Mouse (Mus musculus) layer of hippocampus, adult 9-11 months (tissue): ENCODE measurements around the gene Icosl.
"Not testable (repeated sequence)": the region's sequence is repeated elsewhere in the genome, so short reads cannot be mapped to it uniquely, and the experiment has no call there.

ENCODE experiments used
- DNase-seq: peaks from one replicate; pipeline ENCODE4 v3.0.0; 2022

The Icosl gene

GRCm38 (mm10) chr10:78069101-78070011, at the start of gene Icosl:
Icosl (plus strand) TSS chr10:78069302.
- DNase-seq: peak; percentile 59

- not testable (repeated sequence) for DNase-seq
These were observed 49.1 kb upstream of the Icosl start for GRCm38 (mm10) chr10:78019984-78020383.

- not testable (repeated sequence) for DNase-seq
These were observed 43.6 kb upstream of the Icosl start for GRCm38 (mm10) chr10:78025453-78025852.

GRCm38 (mm10) chr10:78028129-78028528, 41.0 kb upstream of the Icosl start:
- peak; percentile 62 for DNase-seq

GRCm38 (mm10) chr10:78029080-78029479, 40.0 kb upstream of the Icosl start:
- DNase-seq: no peak

- DNase-seq: no peak
These were observed 37.1 kb upstream of the Icosl start for GRCm38 (mm10) chr10:78031987-78032386.

- no peak for DNase-seq
These were observed 32.0 kb upstream of the Icosl start for GRCm38 (mm10) chr10:78037139-78037538.

GRCm38 (mm10) chr10:78041647-78042046, 27.5 kb upstream of the Icosl start, which contains the start of gene Dnmt3l:
Dnmt3l (plus strand) TSS chr10:78041947.
- no peak for DNase-seq

GRCm38 (mm10) chr10:78042096-78042495, 27.0 kb upstream of the Icosl start:
- DNase-seq: no peak

- DNase-seq: peak; percentile 64
These were observed 26.3 kb upstream of the Icosl start for GRCm38 (mm10) chr10:78042697-78043405.

- peak; percentile 48 for DNase-seq
These were observed 25.7 kb upstream of the Icosl start, which contains the start of gene Aire for GRCm38 (mm10) chr10:78043406-78043836. Aire (minus strand) TSS chr10:78043610.

GRCm38 (mm10) chr10:78044531-78044930, 24.6 kb upstream of the Icosl start:
- DNase-seq: no peak

GRCm38 (mm10) chr10:78046388-78046787, 22.7 kb upstream of the Icosl start:
- no peak for DNase-seq

- DNase-seq: no peak
These were observed 20.9 kb upstream of the Icosl start for GRCm38 (mm10) chr10:78048061-78048730.

- DNase-seq: no peak
These were observed 19.5 kb upstream of the Icosl start for GRCm38 (mm10) chr10:78049519-78050035.

GRCm38 (mm10) chr10:78054633-78055565, 14.2 kb upstream of the Icosl start:
- DNase-seq: no peak

- DNase-seq: no peak
These were observed 12.0 kb upstream of the Icosl start for GRCm38 (mm10) chr10:78057056-78057455.

GRCm38 (mm10) chr10:78063122-78063521, 6.0 kb upstream of the Icosl start:
- no peak for DNase-seq

- no peak for DNase-seq
These were observed 1.9 kb upstream of the Icosl start for GRCm38 (mm10) chr10:78067226-78067625.

- DNase-seq: no peak
These were observed 561 bp upstream of the Icosl start for GRCm38 (mm10) chr10:78068541-78068940.

GRCm38 (mm10) chr10:78074151-78074550, 5.0 kb downstream of the Icosl start:
- no peak for DNase-seq

- DNase-seq: no peak
These were observed 5.9 kb downstream of the Icosl start for GRCm38 (mm10) chr10:78074977-78075376.
